Mouse (Mus musculus) CH12.LX (cell line): ENCODE measurements around the gene Siae. TPM values are rescaled to one million over a fixed set of nuclear protein-coding genes. Genes with fewer than 3 reads are reported as not detected.

ENCODE experiments used
- DNase-seq: peaks from one replicate; pipeline ENCODE4 v3.0.0-alpha.2; 2013; ENCODE audit errors: extremely low read depth
- H3K27ac ChIP-seq: 2 replicates; pipeline ENCODE4 v1.5.1; 2012; ENCODE audit warnings: low read depth, mild to moderate bottlenecking, control low read depth, moderate library complexity; ENCODE audit not compliant: insufficient read depth
- H3K27me3 ChIP-seq: replicated peaks from 2 replicates; pipeline ENCODE3; 2012; ENCODE audit warnings: inconsistent platforms
- H3K36me3 ChIP-seq, 2 experiments: replicated peaks in 1 of 2; 2 replicates each; pipeline versions ENCODE3 to v1.6.1; 2012; ENCODE audit warnings: inconsistent platforms in 1 of 2, low read length in 1 of 2, mild to moderate bottlenecking in 1 of 2, mixed read lengths in 1 of 2, moderate library complexity in 1 of 2; ENCODE audit not compliant: control insufficient read depth in 1 of 2, insufficient read depth in 1 of 2
- H3K4me1 ChIP-seq, 2 experiments: 2 replicates each; pipeline ENCODE4 v1.6.1; 2012; ENCODE audit warnings: inconsistent platforms in 1 of 2, moderate library complexity in 1 of 2; ENCODE audit not compliant: insufficient read depth in 2 of 2, control insufficient read depth in 1 of 2
- H3K4me2 ChIP-seq: 2 replicates; pipeline ENCODE4 v1.6.1; 2012; ENCODE audit warnings: low read depth, mild to moderate bottlenecking, control low read depth; ENCODE audit not compliant: poor library complexity, insufficient read depth, severe bottlenecking
- H3K4me3 ChIP-seq, 3 experiments: fragments of 150-350 bp in 1 of 3; sonication (generic) in 1 of 3; replicated peaks in 1 of 3; 2 replicates each; pipeline versions ENCODE3 to v1.5.1; 2011 to 2012; ENCODE audit warnings: low read depth in 2 of 3, low read length in 2 of 3, mild to moderate bottlenecking in 2 of 3, moderate library complexity in 2 of 3, control low read depth in 1 of 3, improper control_type of control experiment in 1 of 3, inconsistent platforms in 1 of 3, mixed read lengths in 1 of 3; ENCODE audit not compliant: poor library complexity in 1 of 3
- H3K79me2 ChIP-seq: replicated peaks from 2 replicates; pipeline ENCODE4 v1.6.1; 2012; ENCODE audit warnings: mild to moderate bottlenecking, moderate library complexity; ENCODE audit not compliant: control insufficient read depth, poor library complexity, insufficient read depth, severe bottlenecking; ENCODE audit errors: extremely low read depth
- H3K9ac ChIP-seq: 2 replicates; pipeline ENCODE4 v1.6.1; 2012; ENCODE audit warnings: low read depth, mild to moderate bottlenecking, control low read depth, moderate library complexity; ENCODE audit not compliant: insufficient read depth
- H3K9me3 ChIP-seq: replicated peaks from 2 replicates; pipeline ENCODE3; 2012; ENCODE audit warnings: low read length, inconsistent platforms, mixed read lengths
- BHLHE40 ChIP-seq: IDR thresholded peaks from 2 replicates; pipeline ENCODE4 v1.6.1; 2011; ENCODE audit warnings: mild to moderate bottlenecking, low read depth, low read length, improper control_type of control experiment
- ELF1 ChIP-seq: IDR thresholded peaks from 2 replicates; pipeline ENCODE4 v1.6.1; 2014; ENCODE audit warnings: low read depth, mild to moderate bottlenecking, inconsistent platforms, low read length, improper control_type of control experiment
- EP300 ChIP-seq: IDR thresholded peaks from 2 replicates; pipeline ENCODE4 v1.6.1; 2011; ENCODE audit warnings: low read length, improper control_type of control experiment
- ETS1 ChIP-seq: conservative IDR thresholded peaks from 2 replicates; pipeline ENCODE4 v1.6.1; 2012; ENCODE audit warnings: low read depth, mild to moderate bottlenecking, inconsistent platforms, low read length, improper control_type of control experiment, moderate library complexity
- HCFC1 ChIP-seq: IDR thresholded peaks from 2 replicates; pipeline ENCODE4 v1.6.1; 2012; ENCODE audit warnings: low read depth, mild to moderate bottlenecking, inconsistent platforms, low read length, improper control_type of control experiment
- IRF4 ChIP-seq: IDR thresholded peaks from 2 replicates; pipeline ENCODE4 v1.6.1; 2014; ENCODE audit warnings: low read depth, mild to moderate bottlenecking, inconsistent platforms, low read length, improper control_type of control experiment
- JUND ChIP-seq: conservative IDR thresholded peaks from 2 replicates; pipeline ENCODE4 v1.6.1; 2011; ENCODE audit warnings: low read depth, low read length, improper control_type of control experiment
- MAFK ChIP-seq: IDR thresholded peaks from 2 replicates; pipeline ENCODE4 v1.6.1; 2011; ENCODE audit warnings: low read length, improper control_type of control experiment; ENCODE audit not compliant: insufficient replicate concordance
- MAZ ChIP-seq: IDR thresholded peaks from 2 replicates; pipeline ENCODE4 v1.6.1; 2012; ENCODE audit warnings: low read depth, mild to moderate bottlenecking, inconsistent platforms, low read length, improper control_type of control experiment, moderate library complexity
- MEF2A ChIP-seq: IDR thresholded peaks from 2 replicates; pipeline ENCODE4 v1.6.1; 2014; ENCODE audit warnings: low read depth, mild to moderate bottlenecking, inconsistent platforms, low read length, improper control_type of control experiment, borderline replicate concordance
- MXI1 ChIP-seq: IDR thresholded peaks from 2 replicates; pipeline ENCODE4 v1.6.1; 2011; ENCODE audit warnings: mild to moderate bottlenecking, low read depth, low read length, improper control_type of control experiment
- MYC ChIP-seq: IDR thresholded peaks from 2 replicates; pipeline ENCODE4 v1.6.1; 2011; ENCODE audit warnings: low read depth, mild to moderate bottlenecking, improper control_type of control experiment, low read length
- NRF1 ChIP-seq: IDR thresholded peaks from 2 replicates; pipeline ENCODE4 v1.6.1; 2014; ENCODE audit warnings: low read depth, mild to moderate bottlenecking, inconsistent platforms, low read length, improper control_type of control experiment, moderate library complexity
- POLR2A ChIP-seq: IDR thresholded peaks from 2 replicates; pipeline ENCODE4 v1.6.1; 2011; ENCODE audit warnings: low read depth, mild to moderate bottlenecking, improper control_type of control experiment, low read length
- RCOR1 ChIP-seq: conservative IDR thresholded peaks from 2 replicates; pipeline ENCODE4 v1.6.1; 2012; ENCODE audit warnings: low read depth, mild to moderate bottlenecking, inconsistent platforms, low read length, improper control_type of control experiment
- SIN3A ChIP-seq: IDR thresholded peaks from 2 replicates; pipeline ENCODE4 v1.6.1; 2012; ENCODE audit warnings: low read length, improper control_type of control experiment, inconsistent platforms
- SMC3 ChIP-seq: IDR thresholded peaks from 2 replicates; pipeline ENCODE4 v1.6.1; 2011; ENCODE audit warnings: low read depth, low read length, improper control_type of control experiment
- TCF12 ChIP-seq: IDR thresholded peaks from 2 replicates; pipeline ENCODE4 v1.6.1; 2014; ENCODE audit warnings: low read depth, mild to moderate bottlenecking, inconsistent platforms, low read length, improper control_type of control experiment
- ZKSCAN1 ChIP-seq: IDR thresholded peaks from 2 replicates; pipeline ENCODE4 v1.6.1; 2012; ENCODE audit warnings: low read depth, inconsistent platforms, low read length, improper control_type of control experiment, borderline replicate concordance
- dilution Hi-C: fragments of 300-500 bp; cut with MboI; formaldehyde crosslinking; loops from 2 replicates; pipeline ENCODE4 v1.14.3; 2020; ENCODE audit warnings: low sequenced_read_pairs; ENCODE audit not compliant: extremely low pct_unique_long_range_greater_than_20kb, extremely low pct_ligation_motif_present
- in situ Hi-C: fragments of 300-500 bp; cut with MboI; formaldehyde crosslinking; loops from 3 replicates; pipeline ENCODE4 v1.14.3; 2019; ENCODE audit warnings: low sequenced_read_pairs, low pct_ligation_motif_present, low pct_unique_long_range_greater_than_20kb, mixed read lengths
- polyA plus RNA-seq: library from polyadenylated mRNA; unstranded; fragments of >175 nt; gene quantifications from 2 replicates; pipeline ENCODE4 v1.2.1, GENCODE M21; 2012; ENCODE audit warnings: low read depth; ENCODE audit not compliant: insufficient read length
- total RNA-seq, 2 experiments: library from RNA; depleted of rRNA; stranded (reverse); fragments of 300-350 nt in 1 of 2; fragments of >200 nt in 1 of 2; gene quantifications; 2 replicates each; pipeline ENCODE4 v1.2.3; 2012 to 2014

Siae gene
- total and polyA plus RNA-seq, 3 experiments = 6.2 to 8.6 (median 7.9) TPM

GRCm38 (mm10) chr9:37625129-37625528 lies 69.6 kb downstream of the Siae start:
- in situ Hi-C loops = loop anchor here (10.0 kb wide), 2 partner anchors 80 to 200 kb away; no protein-coding TSS in a partner anchor
- dilution Hi-C loops = no loop called here

GRCm38 (mm10) chr9:37625641-37626040 lies 70.1 kb downstream of the Siae start:
- peak overlapping the region; percentile 64 for H3K4me2 ChIP-seq
- dilution Hi-C loops (no loop called here), in situ Hi-C loops (loop anchor here (10.0 kb wide), 2 partner anchors 81 to 201 kb away; no protein-coding TSS in a partner anchor)
- peaks cover 0 to 9% of the 10 kb centered on the region in 2 experiments for H3K36me3 ChIP-seq
- H3K4me3 ChIP-seq = peak overlapping the region in 1 of 3 experiments; percentile 27
- H3K27ac ChIP-seq = no peak overlapping the region
- no peak for DNase-seq
- H3K79me2 ChIP-seq = no peaks in the 10 kb centered on the region
- no peaks in the 10 kb centered on the region for H3K27me3 ChIP-seq
- no peak overlapping the region for H3K9ac ChIP-seq
- H3K4me1 ChIP-seq = peaks cover 15 to 67% of the 10 kb centered on the region in 2 experiments
- no peak for TF ChIP-seq MAZ
- no peaks in the 10 kb centered on the region for H3K9me3 ChIP-seq

More at GRCm38 (mm10) chr9:37625129-37625528, 69.6 kb downstream of the Siae start:
- H3K27ac ChIP-seq = no peak overlapping the region
- TF ChIP-seq EP300 (peak; percentile 54; the same call in 1 of the 2 replicates), ELF1 (no peak), ETS1 (peak; percentile 53), JUND (no peak), TCF12 (0 out of 2 replicates have a peak, but pooled peaks have one; percentile 33), NRF1 (peak; percentile 56; the same call in 1 of the 2 replicates)
- DNase-seq = peak; percentile 81
- peaks cover 0 to 9% of the 10 kb centered on the region in 2 experiments for H3K36me3 ChIP-seq
- H3K9me3 ChIP-seq = no peaks in the 10 kb centered on the region
- no peak overlapping the region for H3K4me3 ChIP-seq
- no peak overlapping the region for H3K9ac ChIP-seq
- no peaks in the 10 kb centered on the region for H3K27me3 ChIP-seq
- no peaks in the 10 kb centered on the region for H3K79me2 ChIP-seq
- peaks cover 15 to 62% of the 10 kb centered on the region in 2 experiments for H3K4me1 ChIP-seq
- H3K4me2 ChIP-seq = peak overlapping the region; percentile 5

GRCm38 (mm10) chr9:37626103-37626567 lies 70.6 kb downstream of the Siae start:
- in situ Hi-C loops (loop anchor here (10.0 kb wide), 2 partner anchors 81 to 201 kb away; no protein-coding TSS in a partner anchor), dilution Hi-C loops (no loop called here)
- Histone ChIP-seq H3K79me2 (no peaks in the 10 kb centered on the region), H3K27me3 (no peaks in the 10 kb centered on the region), H3K9me3 (no peaks in the 10 kb centered on the region), H3K27ac (no peak overlapping the region), H3K36me3 (peaks cover 0 to 9% of the 10 kb centered on the region in 2 experiments), H3K4me2 (peak overlapping the region; percentile 64), H3K4me3 (no peak overlapping the region), H3K9ac (no peak overlapping the region), H3K4me1 (peaks cover 15 to 65% of the 10 kb centered on the region in 2 experiments)
- peak; percentile 27 for DNase-seq
- TF ChIP-seq MAFK (peak; percentile 79), EP300 (peak; percentile 66), ETS1 (peak; percentile 72), IRF4 (peak; percentile 64), HCFC1 (no peak), MXI1 (0 out of 2 replicates have a peak, but pooled peaks have one; percentile 35), NRF1 (no peak), SMC3 (peak; percentile 7), JUND (no peak), TCF12 (peak; percentile 78), POLR2A (no peak), MEF2A (0 out of 2 replicates have a peak, but pooled peaks have one; percentile 42), MYC (0 out of 2 replicates have a peak, but pooled peaks have one; percentile 25), BHLHE40 (peak; percentile 72), SIN3A (peak; percentile 58; the same call in 1 of the 2 replicates), ZKSCAN1 (no peak), MAZ (peak; percentile 70; the same call in 1 of the 2 replicates), RCOR1 (0 out of 2 replicates have a peak, but pooled peaks have one; percentile 56)
